Mouse (Mus musculus): ENCODE measurements around the gene Id1. TPM values are rescaled to one million over a fixed set of nuclear protein-coding genes. Genes with fewer than 3 reads are reported as not detected.

Id1 gene
- polyA plus RNA-seq, 1 experiment: 20.5 TPM

DNA sequence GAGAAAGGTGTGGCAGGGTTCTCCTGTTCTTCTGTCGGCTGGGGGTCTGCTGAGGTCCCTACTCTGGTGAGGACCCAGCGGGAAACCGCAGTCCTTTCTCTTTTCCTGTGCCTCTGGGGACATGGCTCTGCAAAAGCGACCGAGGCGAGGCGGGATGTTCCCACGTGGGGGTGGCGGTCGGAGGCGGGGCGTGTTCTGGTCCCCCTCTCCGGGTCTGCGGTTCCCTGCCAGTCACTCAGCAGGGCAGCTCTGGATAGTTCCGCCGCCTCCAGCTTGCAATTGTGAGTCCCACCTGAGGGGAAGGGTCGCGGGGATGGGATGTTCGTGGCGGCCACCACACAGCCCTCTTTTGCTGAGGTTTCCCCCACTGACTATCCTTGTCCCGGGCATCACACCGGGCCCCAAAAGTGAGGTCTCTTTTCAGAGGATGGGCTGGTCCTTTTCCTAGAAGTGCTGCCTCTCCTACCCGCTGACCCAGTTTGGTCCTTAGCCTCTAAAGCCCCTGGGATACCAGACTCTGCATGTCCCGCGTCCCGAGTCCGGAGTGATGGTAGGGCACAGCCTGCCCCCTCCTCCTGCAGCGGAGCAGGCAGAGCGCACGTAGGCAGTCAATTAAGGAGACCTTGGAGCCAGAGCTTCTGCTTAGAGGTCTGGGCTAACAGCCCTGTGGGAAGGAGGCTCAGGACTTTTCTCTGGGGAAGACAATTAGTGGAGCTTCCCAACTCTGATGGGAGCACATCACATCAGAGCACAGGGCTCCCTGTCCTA is 18.1 kb downstream of the Id1 start, which contains the start of gene Cox4i2:
Gene Cox4i2 (plus strand): TSS at position 230 of the 768 bp plus-strand sequence.
- H3K27me3 ChIP-seq (ENCODE audit: control insufficient read depth, insufficient read depth, low read length, poor library complexity, severe bottlenecking): no peaks in the 10 kb centered on the region
- H3K36me3 ChIP-seq (ENCODE audit: control insufficient read depth, insufficient read depth, low read length, poor library complexity, severe bottlenecking): no peaks in the 10 kb centered on the region
- peak within 1 kb of the TSS; percentile 22 for H3K4me3 ChIP-seq (ENCODE audit: low read depth, low read length)
- TF ChIP-seq CTCF (IDR thresholded peaks at IDR 0.05; ENCODE audit: low read depth, low read length): no peak
- no peak for TF ChIP-seq EP300 (IDR thresholded peaks at IDR 0.05; ENCODE audit: insufficient read depth, low read depth, low read length)
- H3K9me3 ChIP-seq (replicated peaks; ENCODE audit: control insufficient read depth, insufficient read depth, low read length, poor library complexity, severe bottlenecking): no peaks in the 10 kb centered on the region
- H3K4me1 ChIP-seq (ENCODE audit: control insufficient read depth, insufficient read depth, low read length): no peaks in the 10 kb centered on the region
- no peak within 1 kb of the TSS for H3K27ac ChIP-seq (ENCODE audit: insufficient read depth, low read length)
- no peak within 1 kb of the TSS for H3K9ac ChIP-seq (ENCODE audit: low read depth, poor library complexity, severe bottlenecking)

DNA sequence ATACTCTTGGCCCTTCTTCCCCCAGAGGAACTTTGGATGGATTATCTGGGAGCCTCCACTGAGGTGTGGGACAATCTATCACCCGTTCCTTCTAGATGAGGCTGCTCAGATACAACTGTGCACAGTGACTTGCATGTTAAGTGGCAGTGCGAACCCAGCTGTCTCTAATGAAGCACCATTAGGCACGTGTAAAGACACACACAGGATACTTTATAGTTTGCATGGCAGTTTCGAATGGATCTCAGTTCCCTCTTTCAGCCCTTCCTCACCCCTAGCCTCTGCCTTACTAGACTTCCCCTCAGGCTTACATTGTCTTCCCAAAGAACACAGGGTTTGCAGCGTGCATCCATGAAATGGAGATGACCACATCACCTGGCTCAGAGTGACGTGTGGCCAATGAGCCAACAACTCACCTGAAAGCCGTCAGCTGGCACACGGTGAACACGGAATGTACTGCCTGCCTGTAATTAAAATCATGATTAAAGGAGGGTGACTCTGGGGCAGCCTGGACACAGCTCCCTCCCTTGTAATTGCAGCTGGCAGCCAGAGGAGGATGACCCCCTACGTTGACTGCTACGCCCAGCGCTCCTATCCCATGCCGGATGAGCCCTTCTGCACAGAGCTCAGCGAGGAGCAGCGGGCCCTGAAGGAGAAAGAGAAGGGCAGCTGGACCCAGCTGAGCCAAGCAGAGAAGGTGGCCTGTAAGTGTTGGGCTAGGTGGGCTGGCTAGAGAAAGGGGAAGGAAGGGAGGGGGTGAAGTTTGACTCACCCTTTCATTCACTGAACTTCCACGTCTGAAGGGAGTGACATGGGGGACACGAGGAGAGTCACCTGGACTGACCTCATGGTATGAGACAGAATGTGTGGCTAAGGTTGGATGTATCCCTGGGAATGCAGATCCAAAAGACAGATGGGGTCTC is 20.7 kb downstream of the Id1 start:
- no peaks in the 10 kb centered on the region for H3K4me1 ChIP-seq (ENCODE audit: control insufficient read depth, insufficient read depth, low read length)
- no peak overlapping the region for H3K9ac ChIP-seq (ENCODE audit: low read depth, poor library complexity, severe bottlenecking)
- no peak for TF ChIP-seq CTCF (IDR thresholded peaks at IDR 0.05; ENCODE audit: low read depth, low read length)
- no peak for TF ChIP-seq POLR2A (IDR thresholded peaks at IDR 0.05; ENCODE audit: insufficient read depth, low read length)
- TF ChIP-seq EP300 (IDR thresholded peaks at IDR 0.05; ENCODE audit: insufficient read depth, low read depth, low read length): no peak
- no peaks in the 10 kb centered on the region for H3K36me3 ChIP-seq (ENCODE audit: control insufficient read depth, insufficient read depth, low read length, poor library complexity, severe bottlenecking)
- no peaks in the 10 kb centered on the region for H3K27me3 ChIP-seq (ENCODE audit: control insufficient read depth, insufficient read depth, low read length, poor library complexity, severe bottlenecking)
- no peaks in the 10 kb centered on the region for H3K9me3 ChIP-seq (replicated peaks; ENCODE audit: control insufficient read depth, insufficient read depth, low read length, poor library complexity, severe bottlenecking)
- H3K4me3 ChIP-seq (ENCODE audit: low read depth, low read length): no peak overlapping the region
- H3K27ac ChIP-seq (ENCODE audit: insufficient read depth, low read length): no peak overlapping the region

DNA sequence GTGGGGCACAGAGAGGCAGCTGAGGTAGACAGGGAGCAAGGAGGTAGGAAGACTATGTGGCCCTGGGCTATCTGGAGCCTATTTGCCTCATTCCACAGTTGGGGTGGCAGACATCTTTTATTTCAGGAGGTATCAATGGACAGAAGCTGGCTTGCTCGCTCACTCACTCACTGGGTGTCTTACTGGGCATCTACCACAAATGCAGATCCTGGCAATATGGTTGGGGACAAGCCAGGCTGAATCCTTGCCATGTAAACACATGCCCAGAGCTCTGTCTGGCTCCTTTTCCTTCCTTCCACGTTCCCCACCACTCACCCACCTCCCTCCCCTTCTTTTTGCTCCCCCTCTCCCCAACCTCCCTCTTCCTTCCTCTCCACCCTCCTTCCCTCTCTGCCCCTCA is 21.4 kb downstream of the Id1 start:
- Histone ChIP-seq H3K9me3 (replicated peaks; ENCODE audit: control insufficient read depth, insufficient read depth, low read length, poor library complexity, severe bottlenecking) (no peaks in the 10 kb centered on the region), H3K9ac (ENCODE audit: low read depth, poor library complexity, severe bottlenecking) (no peak overlapping the region), H3K4me3 (ENCODE audit: low read depth, low read length) (no peak overlapping the region), H3K4me1 (ENCODE audit: control insufficient read depth, insufficient read depth, low read length) (no peaks in the 10 kb centered on the region), H3K27ac (ENCODE audit: insufficient read depth, low read length) (no peak overlapping the region), H3K27me3 (ENCODE audit: control insufficient read depth, insufficient read depth, low read length, poor library complexity, severe bottlenecking) (no peaks in the 10 kb centered on the region), H3K36me3 (ENCODE audit: control insufficient read depth, insufficient read depth, low read length, poor library complexity, severe bottlenecking) (no peaks in the 10 kb centered on the region)
- TF ChIP-seq POLR2A (IDR thresholded peaks at IDR 0.05; ENCODE audit: insufficient read depth, low read length) (no peak), CTCF (IDR thresholded peaks at IDR 0.05; ENCODE audit: low read depth, low read length) (no peak), EP300 (IDR thresholded peaks at IDR 0.05; ENCODE audit: insufficient read depth, low read depth, low read length) (no peak)

DNA sequence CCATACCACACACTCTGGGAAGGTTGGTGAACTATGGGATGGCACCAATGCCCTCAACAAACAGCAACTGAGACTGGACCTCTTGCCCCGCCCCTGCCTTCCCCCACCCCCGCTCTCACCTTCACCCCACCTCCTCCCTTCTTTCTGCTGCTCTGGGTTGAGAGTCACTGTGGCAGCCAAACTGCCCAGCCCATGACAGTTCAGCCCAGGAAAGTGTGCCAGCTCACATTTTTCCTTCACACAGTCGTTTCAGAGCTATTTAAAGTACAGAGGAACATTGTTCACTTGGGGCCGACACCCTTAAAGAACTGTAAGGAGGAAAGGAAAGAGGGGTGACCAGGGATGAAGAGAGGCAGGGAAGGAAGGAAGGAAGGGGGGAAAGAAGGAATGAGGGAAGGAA is 22.3 kb downstream of the Id1 start:
- Histone ChIP-seq H3K36me3 (ENCODE audit: control insufficient read depth, insufficient read depth, low read length, poor library complexity, severe bottlenecking) (no peaks in the 10 kb centered on the region), H3K9ac (ENCODE audit: low read depth, poor library complexity, severe bottlenecking) (no peak overlapping the region), H3K27me3 (ENCODE audit: control insufficient read depth, insufficient read depth, low read length, poor library complexity, severe bottlenecking) (no peaks in the 10 kb centered on the region), H3K27ac (ENCODE audit: insufficient read depth, low read length) (no peak overlapping the region), H3K9me3 (replicated peaks; ENCODE audit: control insufficient read depth, insufficient read depth, low read length, poor library complexity, severe bottlenecking) (no peaks in the 10 kb centered on the region), H3K4me3 (ENCODE audit: low read depth, low read length) (no peak overlapping the region), H3K4me1 (ENCODE audit: control insufficient read depth, insufficient read depth, low read length) (no peaks in the 10 kb centered on the region)
- TF ChIP-seq CTCF (IDR thresholded peaks at IDR 0.05; ENCODE audit: low read depth, low read length) (no peak), EP300 (IDR thresholded peaks at IDR 0.05; ENCODE audit: insufficient read depth, low read depth, low read length) (no peak), POLR2A (IDR thresholded peaks at IDR 0.05; ENCODE audit: insufficient read depth, low read length) (no peak)

DNA sequence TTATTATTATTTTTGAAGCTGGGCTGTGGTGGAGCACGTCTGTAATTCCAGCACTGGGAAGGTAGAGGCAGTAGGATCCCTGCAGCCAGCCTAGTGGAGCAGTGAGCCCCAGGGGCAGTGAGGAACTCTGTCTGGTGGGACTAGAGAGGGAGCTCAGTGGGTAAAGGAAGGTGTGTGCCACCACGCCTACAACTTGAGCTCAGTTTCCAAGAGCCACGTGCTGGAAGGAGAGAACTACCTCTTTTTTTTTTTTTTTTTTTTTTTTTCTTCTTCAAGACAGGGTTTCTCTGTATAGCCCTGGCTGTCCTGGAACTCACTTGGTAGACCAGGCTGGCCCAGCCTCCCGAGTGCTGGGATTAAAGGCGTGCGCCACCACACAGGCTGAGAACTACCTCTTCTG is 27.3 kb downstream of the Id1 start:
- TF ChIP-seq EP300 (IDR thresholded peaks at IDR 0.05; ENCODE audit: insufficient read depth, low read depth, low read length): no peak
- no peak for TF ChIP-seq POLR2A (IDR thresholded peaks at IDR 0.05; ENCODE audit: insufficient read depth, low read length)
- TF ChIP-seq CTCF (IDR thresholded peaks at IDR 0.05; ENCODE audit: low read depth, low read length): no peak
- Histone ChIP-seq H3K4me1 (ENCODE audit: control insufficient read depth, insufficient read depth, low read length) (no peaks in the 10 kb centered on the region), H3K36me3 (ENCODE audit: control insufficient read depth, insufficient read depth, low read length, poor library complexity, severe bottlenecking) (no peaks in the 10 kb centered on the region), H3K27ac (ENCODE audit: insufficient read depth, low read length) (no peak overlapping the region), H3K9me3 (replicated peaks; ENCODE audit: control insufficient read depth, insufficient read depth, low read length, poor library complexity, severe bottlenecking) (no peaks in the 10 kb centered on the region), H3K9ac (ENCODE audit: low read depth, poor library complexity, severe bottlenecking) (no peak overlapping the region), H3K27me3 (ENCODE audit: control insufficient read depth, insufficient read depth, low read length, poor library complexity, severe bottlenecking) (no peaks in the 10 kb centered on the region), H3K4me3 (ENCODE audit: low read depth, low read length) (no peak overlapping the region)
